Mouse (Mus musculus): ENCODE data around the gene Cnot6l.

DNA sequence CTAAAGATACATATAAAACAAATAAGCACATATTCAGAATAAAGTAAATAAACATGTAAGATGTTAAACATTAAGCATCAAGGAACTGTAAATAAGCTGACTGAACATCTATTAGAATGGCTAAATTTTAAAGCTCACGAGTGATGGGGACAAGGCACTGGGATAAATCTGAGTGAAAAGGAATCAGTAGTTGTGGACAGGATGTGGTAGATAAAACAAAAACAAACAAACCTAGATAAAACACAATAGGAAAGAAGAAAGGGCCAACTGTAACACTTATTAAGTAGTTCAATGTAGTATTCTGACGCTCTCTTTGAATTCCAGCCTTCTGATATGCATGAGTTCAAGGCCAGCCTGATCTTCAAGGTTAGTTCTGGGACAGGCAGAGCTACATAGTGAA is 21.6 kb downstream of the Cnot6l start:
- no peak for TF ChIP-seq CTCF (IDR thresholded peaks at IDR 0.05; ENCODE audit: low read depth, low read length)
- no peak for TF ChIP-seq POLR2A (IDR thresholded peaks at IDR 0.05; ENCODE audit: borderline replicate concordance, low read depth, low read length)
